8 mouse cellular contexts compared by ENCODE assay signal in genomic region chr9:72766789-72767349, GRCm38 (mm10). TPM values are rescaled to one million over a fixed set of nuclear protein-coding genes. Genes with fewer than 3 reads are reported as not detected.
A peak's percentile ranks its signal among the peaks of the same experiment; 100 is the strongest.
DNase-seq lines count a peak whose midpoint lies in the region; ATAC-seq lines count a peak whose summit lies in the region.

No protein-coding gene starts in this region.

- peak; percentile 80 for DNase-seq in 416B (ENCODE audit: low read depth)
- DNase-seq in adrenal gland, postnatal 36 days = peak; percentile 87 to 89
- DNase-seq in heart, adult 9 months (ENCODE audit: low spot score in 2 of 2) = peak; percentile 58 to 82
- peak; percentile 80 for DNase-seq in kidney, adult 9 months
- peak; percentile 66 to 83 for DNase-seq in spleen, postnatal 14 days (ENCODE audit: low spot score in 2 of 2)

- under 1% methylated on average over 17 of the region's 17 CpGs for WGBS in embryonic facial prominence, embryonic 13.5 days
- WGBS in limb, embryonic 13.5 days = under 1% methylated on average over 17 of the region's 17 CpGs
- WGBS in midbrain, embryonic 16.5 days = under 1% methylated on average over 17 of the region's 17 CpGs

- peak overlapping the region; percentile 57; the same call in 1 of the 2 replicates for H3K27ac ChIP-seq in embryonic facial prominence, embryonic 13.5 days
- no peak overlapping the region for H3K27ac ChIP-seq in limb, embryonic 13.5 days
- H3K27ac ChIP-seq in midbrain, embryonic 16.5 days (ENCODE audit: low read length) = peak overlapping the region; percentile 57

- H3K4me1 ChIP-seq in embryonic facial prominence, embryonic 13.5 days = peaks cover 22% of the 10 kb centered on the region
- H3K4me1 ChIP-seq in limb, embryonic 13.5 days = peaks cover 19% of the 10 kb centered on the region
- H3K4me1 ChIP-seq in midbrain, embryonic 16.5 days (ENCODE audit: control insufficient read depth, insufficient read depth, low read length) = 0 out of 2 replicates have a peak, but pooled peaks cover 2% of the 10 kb centered on the region

- H3K36me3 ChIP-seq in embryonic facial prominence, embryonic 13.5 days = no peaks in the 10 kb centered on the region
- no peaks in the 10 kb centered on the region for H3K36me3 ChIP-seq in limb, embryonic 13.5 days
- no peaks in the 10 kb centered on the region for H3K36me3 ChIP-seq in midbrain, embryonic 16.5 days (ENCODE audit: control insufficient read depth, insufficient read depth, low read length)

- peak overlapping the region; percentile 70 for H3K9ac ChIP-seq in embryonic facial prominence, embryonic 13.5 days
- peak overlapping the region; percentile 59; the same call in 1 of the 2 replicates for H3K9ac ChIP-seq in limb, embryonic 13.5 days
- H3K9ac ChIP-seq in midbrain, embryonic 16.5 days (ENCODE audit: low read depth, low read length) = peak overlapping the region; percentile 62

- no peaks in the 10 kb centered on the region for H3K9me3 ChIP-seq in embryonic facial prominence, embryonic 13.5 days
- no peaks in the 10 kb centered on the region for H3K9me3 ChIP-seq in limb, embryonic 13.5 days
- H3K9me3 ChIP-seq in midbrain, embryonic 16.5 days (replicated peaks; ENCODE audit: control insufficient read depth, low read length, poor library complexity, severe bottlenecking) = no peaks in the 10 kb centered on the region

- H3K27me3 ChIP-seq in embryonic facial prominence, embryonic 13.5 days = no peaks in the 10 kb centered on the region
- H3K27me3 ChIP-seq in limb, embryonic 13.5 days = peaks cover 17% of the 10 kb centered on the region
- H3K27me3 ChIP-seq in midbrain, embryonic 16.5 days (ENCODE audit: control insufficient read depth, insufficient read depth, low read depth, low read length) = no peaks in the 10 kb centered on the region

- H3K4me3 ChIP-seq in embryonic facial prominence, embryonic 13.5 days = peak overlapping the region; percentile 44
- peak overlapping the region; percentile 45 for H3K4me3 ChIP-seq in limb, embryonic 13.5 days
- peak overlapping the region; percentile 38 for H3K4me3 ChIP-seq in midbrain, embryonic 16.5 days (ENCODE audit: low read depth, low read length)

- 0 out of 2 replicates have a peak, but pooled peaks have one; percentile 17 for ATAC-seq in embryonic facial prominence, embryonic 13.5 days (ENCODE audit: insufficient number of reproducible peaks, insufficient read depth, low FRiP score, low TSS enrichment, low read depth)
- peak; percentile 42; the same call in 1 of the 2 replicates for ATAC-seq in limb, embryonic 13.5 days (ENCODE audit: low FRiP score, low read depth)
- peak; percentile 77 for ATAC-seq in midbrain, embryonic 16.5 days

- peak overlapping the region; percentile 72 for H3K4me2 ChIP-seq in embryonic facial prominence, embryonic 13.5 days
- peak overlapping the region; percentile 71 for H3K4me2 ChIP-seq in limb, embryonic 13.5 days (replicated peaks)
- peak overlapping the region; percentile 73 for H3K4me2 ChIP-seq in midbrain, embryonic 16.5 days (ENCODE audit: low read length)

RNA-seq across cellular contexts. Expression of gene Prtg, which starts 39.8 kb away (rescaled TPM):
- under 1 TPM; 0.17 to 0.33 TPM for total RNA-seq in adrenal gland, postnatal 36 days (2021)
- polyA plus RNA-seq in embryonic facial prominence, embryonic 13.5 days (2015; fragmentation: Nextera tagmentation; extraction: Ambion mirVana) = 1.3 and 1.8 TPM in 2 replicates
- 0.36 and 1.0 TPM in 2 replicates for polyA plus RNA-seq in limb, embryonic 13.5 days (2015; fragmentation: Nextera tagmentation; extraction: Ambion mirVana)
- 0.41 and 0.56 TPM in 2 replicates for polyA plus RNA-seq in midbrain, embryonic 16.5 days (2015; fragmentation: Nextera tagmentation; extraction: Ambion mirVana)

Comparison
In these comparisons a context has a peak if more than half of its experiments do, and no peak if none do; other contexts are left out.
1. ATAC-seq: peak in every context shown above with its lines; median percentile 77 in midbrain, embryonic 16.5 days; 42 in limb, embryonic 13.5 days; 17 in embryonic facial prominence, embryonic 13.5 days.